Mouse (Mus musculus) induced T-regulatory cell, adult 2 months (primary cell): ENCODE measurements at regions not wholly inside any gene's neighbourhood (a gene's known extent, or its start where the extent isn't known, plus 50 kb on each side); places are given as distances from the start of the nearest gene placed in this dataset.
A peak's percentile ranks its signal among the peaks of the same experiment; 100 is the strongest.

Source experiments
- DNase-seq: peaks from one replicate; pipeline ENCODE4 v3.0.0-alpha.2; 2012; ENCODE audit warnings: low read depth

DNA sequence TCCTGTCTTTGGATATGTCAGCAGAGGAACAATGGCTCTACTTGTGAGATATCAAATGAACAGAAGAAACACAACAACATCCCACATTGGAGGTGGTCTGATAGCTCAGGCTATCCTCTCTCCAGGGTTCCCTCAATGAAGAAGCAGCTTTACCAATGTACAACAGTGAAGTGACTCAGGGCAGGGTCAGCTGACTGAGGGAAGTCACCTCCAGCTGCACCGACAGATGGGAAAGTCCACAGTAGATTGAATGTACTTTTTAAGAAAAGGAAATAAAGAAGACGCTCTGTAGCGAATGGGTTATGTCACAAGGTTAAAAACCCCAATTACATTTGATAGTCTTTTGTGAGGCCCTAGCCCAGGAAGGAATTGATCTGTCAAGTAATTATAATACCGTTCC is 62.6 kb upstream of the Tnfaip3 start:
- peak; percentile 58 for DNase-seq

DNA sequence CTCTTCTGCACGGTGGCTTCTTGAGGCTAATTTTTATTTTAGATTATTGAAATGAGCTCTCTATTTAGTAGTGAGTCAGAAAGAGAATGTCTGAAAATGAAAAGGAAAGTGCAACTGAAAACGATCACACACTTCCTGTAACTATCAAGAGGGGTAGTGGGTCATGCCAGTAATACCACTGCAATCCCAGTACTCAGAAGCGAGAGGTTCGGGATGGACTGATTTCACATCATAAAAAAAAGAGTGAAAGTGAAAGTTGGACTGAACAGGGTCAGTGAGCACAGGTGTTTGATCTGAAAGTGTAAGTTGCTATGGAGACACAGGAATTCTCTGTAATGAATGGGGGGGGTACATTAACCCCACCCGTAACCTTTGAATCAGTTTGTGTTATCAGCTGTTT is 52.9 kb upstream of the Tnfaip3 start:
- DNase-seq = peak; percentile 82

DNA sequence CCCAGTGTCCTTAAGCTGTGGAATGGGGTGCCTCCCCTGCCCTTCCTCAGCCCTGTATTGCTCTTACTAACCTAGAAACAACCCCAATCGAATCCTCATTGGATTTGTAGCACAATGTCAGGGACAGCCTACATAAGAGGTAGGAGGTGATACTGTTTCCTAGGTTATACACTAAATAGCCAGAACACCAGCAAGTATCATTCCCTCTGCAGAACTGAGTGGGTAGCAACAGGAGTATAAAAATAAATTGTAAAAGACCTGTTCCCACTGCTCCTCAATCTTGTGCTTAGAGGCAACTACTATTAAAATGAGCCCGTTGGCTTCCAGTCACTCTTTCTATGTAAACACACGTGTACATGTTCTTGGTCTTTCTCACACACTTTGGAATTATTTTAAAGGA is 52.2 kb upstream of the Tnfaip3 start:
- no peak for DNase-seq

DNA sequence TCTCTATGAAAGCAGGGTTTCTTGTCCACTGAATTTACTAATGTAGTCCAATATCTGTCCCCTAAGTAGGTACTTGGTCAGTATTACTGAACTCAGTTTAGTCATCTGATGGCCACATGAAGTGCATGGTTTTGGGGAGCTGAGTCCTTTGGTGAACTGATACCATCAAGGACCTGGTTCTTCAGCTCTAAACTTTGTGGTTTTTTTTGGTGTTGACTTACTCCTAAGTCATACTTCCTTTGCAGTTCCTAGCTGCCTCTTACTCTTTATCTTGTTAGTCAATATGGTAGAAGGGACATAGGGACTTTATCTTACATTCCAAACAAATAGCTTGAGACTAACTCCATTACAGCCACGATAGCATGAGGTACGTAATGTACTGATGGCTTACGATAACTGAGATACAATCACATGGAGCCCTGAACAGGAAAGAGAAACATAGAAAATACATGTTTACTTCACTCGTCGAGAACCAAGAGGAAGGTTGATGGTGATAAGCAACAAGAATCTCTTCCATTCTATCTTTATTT is 51.4 kb upstream of the Tnfaip3 start:
- peak; percentile 79 for DNase-seq
